Mouse (Mus musculus): ENCODE measurements around the gene Fbxw4.
A peak's percentile ranks its signal among the peaks of the same experiment; 100 is the strongest.
"Not testable (repeated sequence)": the region's sequence is repeated elsewhere in the genome, so short reads cannot be mapped to it uniquely, and the experiment has no call there.

Gene Fbxw4

DNA sequence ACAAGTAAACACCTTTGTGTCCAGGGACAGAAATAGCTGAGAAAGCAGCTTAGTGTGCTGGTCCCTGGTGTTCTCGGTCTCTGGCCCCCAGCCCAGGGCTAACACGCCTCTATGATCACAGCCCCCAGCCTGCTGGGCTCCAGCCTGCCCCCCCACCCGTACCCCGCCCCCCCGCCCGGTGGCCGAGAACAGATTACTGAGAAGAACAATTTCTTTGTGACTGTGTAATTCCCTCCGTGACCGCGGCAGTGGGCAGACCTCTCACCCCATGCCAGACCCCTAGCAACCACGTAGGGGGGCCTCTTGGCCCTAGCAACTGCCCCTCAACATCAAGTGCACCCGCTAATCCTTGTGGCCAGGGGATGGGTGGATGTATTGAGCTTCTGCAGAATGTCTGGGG lies 79.9 kb downstream of the Fbxw4 start:
- DNase-seq (ENCODE audit: low spot score): no peak

DNA sequence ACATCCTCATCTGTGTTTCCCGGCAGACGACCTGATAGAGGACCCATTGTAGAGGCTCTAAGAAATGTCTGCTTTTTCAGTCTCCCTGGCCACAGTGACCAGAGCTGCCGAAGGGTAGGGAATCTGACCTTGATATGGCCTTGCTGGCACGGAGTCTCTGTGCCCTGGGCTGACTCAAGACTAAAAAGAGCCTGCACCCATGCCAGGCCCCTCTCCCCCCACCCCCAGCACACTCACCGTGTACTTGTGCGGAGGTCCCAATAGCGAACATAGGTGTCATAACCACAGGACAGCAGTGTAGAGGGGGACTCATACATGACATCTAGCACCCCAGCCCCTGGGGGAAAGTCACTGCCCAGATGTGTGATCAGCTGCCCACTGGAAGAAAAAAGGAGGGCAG lies 80.7 kb downstream of the Fbxw4 start:
- DNase-seq (ENCODE audit: low spot score): no peak

DNA sequence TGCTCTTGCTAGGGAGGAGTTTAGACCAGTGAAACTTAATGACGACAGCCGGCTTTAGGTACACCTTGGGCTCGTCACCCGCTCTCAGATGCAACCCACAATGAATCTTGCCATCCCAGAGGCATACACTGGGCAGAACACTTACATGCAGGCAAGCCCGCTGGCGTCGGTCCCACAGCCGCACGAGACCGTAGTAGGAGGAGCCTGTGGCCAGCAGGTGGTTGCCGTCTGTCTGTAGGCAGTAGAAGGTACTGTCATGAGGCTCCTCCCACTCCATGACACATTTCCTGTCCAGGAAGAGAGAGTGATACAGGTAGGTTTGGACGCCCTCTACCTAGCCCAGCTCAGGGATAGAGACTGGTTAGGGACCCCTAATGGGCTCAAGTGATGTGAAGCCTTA lies 81.1 kb downstream of the Fbxw4 start:
- DNase-seq (ENCODE audit: low spot score): no peak

- DNase-seq (ENCODE audit: low spot score): no peak
Measured at GRCm38 (mm10) chr19:45577141-45577750, 82.9 kb downstream of the Fbxw4 start.

DNA sequence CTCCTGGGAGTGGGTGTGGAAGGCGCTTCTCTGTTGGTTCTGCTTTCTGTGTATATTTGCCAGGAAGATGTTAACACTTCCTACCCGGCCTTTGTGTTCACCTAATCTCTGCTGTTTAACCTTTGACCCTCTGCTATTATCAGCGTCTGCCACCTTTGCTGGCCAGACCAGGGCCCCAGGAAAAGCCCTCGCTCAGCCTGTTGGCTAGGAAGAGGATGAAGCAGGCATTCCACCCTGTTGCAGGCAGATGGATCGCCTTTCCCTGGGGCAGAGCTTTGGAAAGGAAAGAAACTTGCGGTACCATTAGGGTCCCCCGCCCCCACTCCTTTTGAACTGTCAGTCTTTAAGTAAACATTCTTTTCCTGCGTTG lies 84.5 kb downstream of the Fbxw4 start:
- DNase-seq (ENCODE audit: low spot score): peak; percentile 71

- DNase-seq (ENCODE audit: low spot score): no peak
Measured at GRCm38 (mm10) chr19:45574941-45575631, 85.0 kb downstream of the Fbxw4 start.

- DNase-seq (ENCODE audit: low spot score): no peak
Measured at GRCm38 (mm10) chr19:45574339-45574898, 85.7 kb downstream of the Fbxw4 start.

DNA sequence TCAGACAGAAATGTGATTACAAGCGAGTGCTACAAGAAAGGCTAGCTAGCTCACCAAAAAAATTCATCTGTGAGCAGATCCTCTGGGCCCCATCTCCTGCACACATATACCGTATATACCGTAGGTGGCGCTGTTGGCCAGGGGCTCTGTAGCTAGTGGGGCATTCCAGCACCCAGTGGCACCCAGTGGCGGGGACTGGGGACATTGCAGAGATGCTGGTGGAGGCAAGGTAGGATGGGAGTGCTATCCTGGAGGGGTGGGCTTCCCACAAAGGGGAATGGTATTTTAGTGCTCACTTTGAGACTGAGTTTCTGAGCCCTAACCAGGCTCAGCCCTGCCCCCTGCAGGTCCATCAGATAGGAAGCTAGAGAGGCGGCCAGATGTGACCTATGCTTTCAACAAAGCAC lies 86.2 kb downstream of the Fbxw4 start:
- DNase-seq (ENCODE audit: low spot score): peak; percentile 81

GRCm38 (mm10) chr19:45573033-45573432 lies 87.1 kb downstream of the Fbxw4 start:
- no peak for DNase-seq (ENCODE audit: low spot score)

DNA sequence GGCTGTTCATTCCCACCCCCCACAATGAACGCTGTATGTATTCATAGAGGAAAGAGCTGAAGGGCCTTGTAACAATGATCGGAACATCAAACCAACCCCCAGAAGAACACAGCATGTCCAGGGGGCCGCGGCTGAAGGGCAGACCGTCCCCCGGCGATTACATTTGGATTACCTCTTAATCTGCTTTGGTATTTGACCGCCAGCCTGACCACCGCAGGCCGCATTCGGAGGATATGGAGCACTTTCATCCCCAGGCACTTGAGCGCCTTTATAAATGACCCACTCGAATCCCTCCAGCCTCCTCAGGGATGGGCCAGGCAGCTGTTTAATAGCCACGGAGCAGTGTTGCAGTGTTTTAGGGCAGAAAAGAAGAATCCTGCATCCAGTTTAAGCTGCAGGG lies 92.7 kb downstream of the Fbxw4 start:
- peak; percentile 53 for DNase-seq (ENCODE audit: low spot score)

DNA sequence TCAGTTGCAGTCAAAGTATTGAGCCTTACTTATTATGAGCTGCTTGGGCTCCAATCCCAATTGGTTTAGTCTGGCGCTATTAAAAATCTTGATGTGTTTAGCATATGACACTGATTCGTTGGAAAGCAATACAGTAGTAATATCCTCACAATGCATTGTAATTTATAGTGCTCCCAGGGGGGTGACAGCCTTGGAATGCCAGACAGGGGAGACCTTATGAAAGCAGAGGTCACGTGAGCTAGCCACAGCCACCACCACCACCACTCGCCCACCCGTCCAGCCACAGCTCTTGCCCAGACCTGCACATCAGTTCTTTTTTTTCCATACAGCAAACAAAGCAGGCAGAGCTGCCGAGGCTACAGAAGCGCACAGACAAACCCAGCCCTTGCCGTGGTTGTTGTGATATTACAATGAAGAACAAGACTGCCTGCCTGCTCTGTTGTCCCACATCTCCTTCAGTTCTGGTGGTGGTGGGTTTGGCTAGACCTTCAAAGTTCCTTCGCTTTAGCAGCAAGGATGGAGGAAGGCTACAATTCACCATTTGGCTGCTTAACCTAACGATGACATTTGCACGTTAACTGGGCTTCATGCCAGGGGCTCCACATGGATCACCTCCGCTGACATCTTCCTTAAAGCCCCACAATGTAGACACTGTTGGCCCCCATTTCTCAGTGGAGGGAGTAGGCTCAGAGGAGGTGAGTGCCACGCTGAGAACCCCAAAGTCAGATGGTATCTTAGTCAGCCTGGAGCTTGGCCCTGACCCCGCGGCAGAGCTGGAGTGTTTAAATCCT lies 94.0 kb downstream of the Fbxw4 start:
- no peak for DNase-seq (ENCODE audit: low spot score)

DNA sequence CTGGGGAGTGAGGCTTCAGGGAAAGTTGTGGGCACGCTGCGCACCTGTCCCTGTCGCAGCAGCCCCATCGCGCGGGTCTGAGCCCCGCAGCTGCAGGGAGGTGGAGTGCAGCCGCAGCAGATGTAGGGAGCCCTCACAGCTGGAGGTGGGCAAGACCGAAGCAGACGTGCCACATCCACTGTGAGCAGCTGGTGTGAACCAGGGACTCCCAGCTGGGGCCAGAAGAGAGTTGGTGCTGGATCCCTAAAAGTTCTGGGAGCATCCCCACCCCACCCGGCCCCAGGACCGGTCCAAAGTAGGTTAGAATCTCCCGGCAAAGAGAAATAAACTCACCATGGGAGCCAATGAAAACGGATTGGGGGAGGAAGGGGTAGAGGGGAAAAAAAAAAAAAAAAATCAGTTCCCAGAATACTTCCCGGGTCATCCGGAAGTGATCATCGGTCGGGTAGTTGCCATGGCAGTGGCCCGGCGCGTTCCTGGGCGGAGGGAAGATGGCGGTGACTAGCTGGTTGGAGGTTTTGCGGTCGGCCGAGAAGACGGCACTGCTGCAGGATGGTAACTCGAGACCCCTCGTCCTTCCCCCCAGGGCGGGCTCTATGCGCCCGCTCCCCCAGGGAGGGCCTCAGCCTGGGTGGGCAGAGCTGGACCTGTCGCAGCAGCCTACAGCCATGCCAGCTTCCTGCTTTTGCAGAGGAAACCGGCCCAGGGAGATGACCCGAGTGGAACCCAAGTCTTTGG lies 99.8 kb downstream of the Fbxw4 start, which contains the start of the genes Poll and Gm17018:
Gene Poll (minus strand): TSS at position 379 of the 738 bp plus-strand sequence.
Gene Gm17018 (plus strand): TSS at position 463 of the 738 bp plus-strand sequence.
- DNase-seq (ENCODE audit: low spot score): peak; percentile 91

DNA sequence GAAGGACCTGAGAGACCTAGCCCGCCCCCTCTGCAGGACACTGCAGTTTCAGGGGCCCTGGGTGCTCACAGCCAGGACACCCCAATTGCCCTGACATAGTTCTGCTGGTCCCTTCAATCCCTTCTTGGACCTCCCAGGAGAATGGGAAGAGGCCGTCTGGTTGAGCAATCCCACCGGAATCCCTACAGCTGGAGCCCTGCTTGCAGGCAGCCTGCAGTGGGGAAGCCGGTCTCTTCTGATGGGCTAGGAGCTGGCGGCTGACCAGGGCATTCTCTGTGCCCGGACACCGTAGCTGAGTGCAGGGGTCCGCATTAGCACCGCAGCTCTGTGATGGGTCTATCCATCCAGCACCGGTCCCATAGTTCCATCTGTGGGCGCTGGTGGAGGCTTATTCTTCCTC lies 106.0 kb downstream of the Fbxw4 start:
- no peak for DNase-seq (ENCODE audit: low spot score)

- no peak for DNase-seq (ENCODE audit: low spot score)
Measured at GRCm38 (mm10) chr19:45552187-45552586, 107.9 kb downstream of the Fbxw4 start.

- no peak for DNase-seq (ENCODE audit: low spot score)
Measured at GRCm38 (mm10) chr19:45549948-45550347, 110.2 kb downstream of the Fbxw4 start.

DNA sequence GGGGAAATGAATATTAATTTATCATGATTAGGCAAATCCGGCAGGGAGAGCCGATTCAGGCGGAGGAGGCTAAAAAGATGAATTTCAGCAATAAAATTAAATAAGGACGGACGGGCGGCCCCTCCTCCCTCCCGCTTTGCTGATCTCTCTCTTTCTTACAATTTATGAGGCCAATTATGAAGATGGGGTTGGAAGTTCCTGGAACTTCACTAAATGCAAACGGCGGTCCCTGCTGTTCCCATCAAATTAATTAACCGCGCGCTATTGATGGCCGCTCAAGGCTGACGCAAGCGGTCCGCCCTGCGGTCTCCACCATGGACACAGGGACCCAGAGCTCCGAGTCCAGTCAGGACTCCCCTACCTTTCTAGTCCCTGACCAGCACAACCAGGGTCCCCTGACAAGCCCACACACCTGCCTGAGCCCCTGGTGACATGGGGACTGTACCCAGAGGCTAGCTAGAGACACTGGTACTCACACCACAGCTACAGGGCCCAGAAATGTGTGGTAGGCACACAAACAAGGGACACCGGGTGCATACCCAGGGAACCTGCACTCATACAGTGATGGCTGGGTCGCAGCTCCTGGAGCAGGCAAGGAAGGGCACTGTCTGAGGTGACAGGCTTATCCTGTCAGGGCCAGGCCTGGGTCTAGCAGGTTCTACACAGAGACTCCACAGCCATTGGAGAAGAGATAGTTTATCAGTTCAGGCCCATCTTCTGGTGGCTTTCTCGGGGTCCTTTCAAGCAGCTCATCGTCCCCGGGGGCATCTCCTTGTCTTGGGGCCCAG lies 110.8 kb downstream of the Fbxw4 start:
- DNase-seq (ENCODE audit: low spot score): no peak

DNA sequence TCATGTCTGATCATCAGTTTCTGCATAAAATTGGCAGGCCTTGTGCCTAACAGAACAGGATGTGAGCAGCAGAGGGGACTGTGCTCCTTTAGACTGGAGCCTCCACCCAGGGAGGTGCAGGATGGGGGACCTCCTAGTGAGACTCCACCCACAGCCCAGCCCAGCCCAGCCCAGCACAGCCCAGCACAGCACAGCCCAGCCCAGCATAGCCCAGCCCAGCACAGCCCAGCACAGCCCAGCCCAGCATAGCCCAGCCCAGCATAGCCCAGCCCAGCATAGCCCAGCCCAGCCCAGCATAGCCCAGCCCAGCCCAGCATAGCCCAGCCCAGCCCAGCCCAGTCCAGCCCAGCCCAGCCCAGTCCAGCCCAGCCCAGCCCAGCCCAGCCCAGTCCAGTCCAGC lies 111.9 kb downstream of the Fbxw4 start:
- not testable (repeated sequence) for DNase-seq (ENCODE audit: low spot score)

GRCm38 (mm10) chr19:45544925-45545321 lies 115.2 kb downstream of the Fbxw4 start:
- peak; percentile 91 for DNase-seq (ENCODE audit: low spot score)

DNA sequence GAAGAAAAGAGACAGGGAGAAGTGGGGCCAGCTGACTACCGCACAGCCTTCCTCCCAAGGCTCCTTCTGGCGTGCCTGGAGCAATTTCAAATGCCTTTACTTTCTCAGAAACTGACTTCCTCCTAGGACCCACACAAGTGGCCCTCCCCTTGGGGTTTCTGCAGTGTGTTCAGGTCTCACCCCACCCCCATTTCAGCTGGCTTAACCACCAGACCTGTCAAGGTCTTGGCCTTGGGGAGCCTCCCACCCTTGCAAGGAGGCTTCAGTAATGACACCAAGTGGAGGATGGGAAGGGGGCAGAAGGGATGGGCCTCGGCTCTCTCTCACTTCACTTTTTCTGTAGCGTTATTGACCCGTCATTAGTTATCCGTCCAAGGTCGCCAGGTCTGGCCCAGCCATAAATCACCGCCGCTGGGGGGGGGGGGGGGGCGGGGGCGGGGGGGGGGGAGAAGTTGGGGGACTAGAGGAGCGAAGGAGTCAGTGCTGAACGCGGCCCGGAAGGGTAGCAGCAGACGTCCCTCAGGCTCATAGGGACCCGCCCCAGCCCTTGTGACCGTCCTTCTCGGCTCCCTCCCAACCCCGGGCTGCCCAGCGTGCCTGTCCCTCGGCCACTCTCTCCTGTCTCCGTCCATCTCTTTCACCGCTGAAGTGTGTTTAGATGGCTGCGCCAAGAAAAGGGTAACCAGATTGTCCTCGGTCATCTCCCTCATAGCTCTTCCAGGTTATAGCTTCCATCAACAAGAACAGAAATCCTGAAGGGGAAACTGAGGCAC lies 115.8 kb downstream of the Fbxw4 start:
- DNase-seq (ENCODE audit: low spot score): peak; percentile 52

DNA sequence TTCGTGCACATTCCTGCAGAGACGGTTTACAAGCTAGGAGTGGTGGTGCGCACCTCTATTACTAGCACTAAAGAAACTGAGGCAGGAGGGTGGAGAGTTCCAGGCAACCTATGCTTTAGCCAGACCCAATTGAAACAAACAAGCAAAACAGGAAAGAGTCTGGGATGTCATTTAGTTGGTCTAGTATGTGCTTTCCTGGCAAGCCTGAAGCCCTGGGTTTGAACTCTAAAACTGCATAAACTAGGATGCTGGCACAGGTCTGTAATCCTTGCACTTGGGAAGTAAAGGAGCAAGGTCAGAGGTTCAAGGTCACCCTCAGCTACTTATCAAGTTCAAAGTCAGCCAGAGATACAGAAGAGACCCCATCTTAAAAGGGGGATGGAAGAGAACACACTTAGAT lies 118.1 kb downstream of the Fbxw4 start:
- DNase-seq (ENCODE audit: low spot score): no peak

Data from embryo, embryonic 10 days (tissue).